Mouse (Mus musculus) brown adipose tissue, adult 24 weeks (tissue): ENCODE results near the gene Bfar. TPM values are rescaled to one million over a fixed set of nuclear protein-coding genes. Genes with fewer than 3 reads are reported as not detected.

Experiments
- H3K27ac ChIP-seq: fragments of 200-500 bp; replicated peaks from 2 replicates; pipeline ENCODE4 v1.5.1; 2012; ENCODE audit warnings: low read depth, mild to moderate bottlenecking, low read length
- H3K4me1 ChIP-seq: fragments of 200-500 bp; 2 replicates; pipeline ENCODE4 v1.6.1; 2012; ENCODE audit warnings: low read length, mixed read lengths; ENCODE audit not compliant: control insufficient read depth, insufficient read depth, insufficient read length
- H3K4me3 ChIP-seq: fragments of 200-500 bp; 2 replicates; pipeline ENCODE4 v1.5.1; 2012; ENCODE audit warnings: low read depth, mild to moderate bottlenecking, low read length, moderate library complexity; ENCODE audit not compliant: insufficient read depth
- polyA plus RNA-seq: library from polyadenylated mRNA; stranded (reverse); fragments of >200 nt; gene quantifications from 2 replicates; pipeline ENCODE4 v1.2.4, GENCODE M21; 2012; ENCODE audit not compliant: missing spikeins, insufficient read depth, insufficient read length

Gene Bfar
- polyA plus RNA-seq, 1 experiment: 33.6 TPM

DNA sequence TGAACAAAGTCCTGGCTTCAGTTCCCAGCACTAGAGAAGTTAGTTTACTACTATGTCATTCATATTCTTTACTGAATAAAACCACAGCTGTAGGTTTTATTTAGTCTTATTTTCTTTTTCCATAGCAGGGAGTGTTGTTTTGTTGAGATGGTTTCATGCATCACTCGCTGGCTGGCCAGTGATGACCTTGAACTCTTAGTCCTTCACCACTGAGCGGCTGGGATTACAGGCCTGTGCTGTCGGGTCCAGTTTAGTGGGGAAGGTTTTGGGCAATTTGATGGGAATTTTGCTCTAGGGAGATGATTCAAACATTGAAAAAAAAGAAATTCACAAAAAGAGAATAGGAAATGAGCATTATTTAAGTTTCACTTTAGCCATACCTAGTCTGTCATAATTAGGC is 2.9 kb downstream of the Bfar start:
- Histone ChIP-seq H3K4me3 (no peak overlapping the region), H3K4me1 (no peaks in the 10 kb centered on the region), H3K27ac (no peak overlapping the region)

GRCm38 (mm10) chr16:13678601-13679319 is 7.1 kb downstream of the Bfar start:
- Histone ChIP-seq H3K4me3 (no peak overlapping the region), H3K4me1 (no peaks in the 10 kb centered on the region), H3K27ac (peak overlapping the region; percentile 75)

GRCm38 (mm10) chr16:13698998-13699397 is 27.3 kb downstream of the Bfar start:
- H3K4me3 ChIP-seq: no peak overlapping the region
- H3K27ac ChIP-seq: no peak overlapping the region
- H3K4me1 ChIP-seq: no peaks in the 10 kb centered on the region

DNA sequence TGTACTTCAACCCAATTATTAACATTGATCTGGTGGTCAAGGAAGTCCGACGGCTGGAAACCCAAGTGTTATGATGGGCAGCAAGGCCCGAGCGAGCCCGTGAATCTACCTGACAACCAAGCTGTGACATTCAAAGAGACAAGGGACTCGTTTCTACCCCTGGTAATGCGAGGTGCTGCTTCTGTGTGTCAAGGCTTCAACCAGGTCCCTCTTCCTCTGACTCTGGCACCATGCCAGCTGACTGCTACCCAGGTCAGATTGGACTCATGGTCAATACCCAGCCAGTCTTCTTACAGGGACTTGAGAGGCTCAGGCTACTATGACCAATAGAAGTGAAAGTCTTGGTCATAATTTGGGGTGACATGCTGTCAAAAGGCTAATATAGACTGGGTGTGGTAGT is 30.5 kb downstream of the Bfar start:
- Histone ChIP-seq H3K4me1 (no peaks in the 10 kb centered on the region), H3K4me3 (no peak overlapping the region), H3K27ac (no peak overlapping the region)

DNA sequence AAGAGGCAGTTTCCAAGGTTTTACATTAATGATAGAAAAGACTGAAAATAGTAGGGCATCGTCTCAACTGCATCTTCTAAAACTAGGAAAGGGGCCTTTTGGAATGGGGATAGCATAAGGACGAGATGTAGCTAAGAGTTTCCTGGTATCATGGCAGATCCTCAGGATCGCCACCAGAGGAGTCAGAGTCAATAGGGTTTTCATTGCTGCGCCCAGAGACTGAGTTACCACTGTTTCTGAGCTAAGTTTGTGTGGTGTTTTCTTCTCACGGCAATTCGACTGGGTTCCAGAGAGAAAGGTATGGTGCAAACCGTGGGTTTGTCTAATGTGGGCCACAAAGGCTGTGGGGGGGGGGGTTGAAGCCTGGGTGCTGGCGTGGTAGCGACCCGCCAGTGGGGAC is 33.0 kb downstream of the Bfar start:
- no peak overlapping the region for H3K4me3 ChIP-seq
- H3K27ac ChIP-seq: no peak overlapping the region
- no peaks in the 10 kb centered on the region for H3K4me1 ChIP-seq

- Histone ChIP-seq H3K4me1 (no peaks in the 10 kb centered on the region), H3K4me3 (no peak overlapping the region), H3K27ac (no peak overlapping the region)
Observed at GRCm38 (mm10) chr16:13714910-13715309, 43.3 kb downstream of the Bfar start.

- Histone ChIP-seq H3K4me1 (no peaks in the 10 kb centered on the region), H3K27ac (no peak overlapping the region), H3K4me3 (no peak overlapping the region)
Observed at GRCm38 (mm10) chr16:13716821-13717553, 45.3 kb downstream of the Bfar start.

- H3K27ac ChIP-seq: no peak overlapping the region
- no peak overlapping the region for H3K4me3 ChIP-seq
- no peaks in the 10 kb centered on the region for H3K4me1 ChIP-seq
Observed at GRCm38 (mm10) chr16:13722937-13723336, 51.3 kb downstream of the Bfar start.

GRCm38 (mm10) chr16:13727811-13728335 is 56.2 kb downstream of the Bfar start:
- Histone ChIP-seq H3K27ac (no peak overlapping the region), H3K4me1 (no peaks in the 10 kb centered on the region; the same call in 1 of the 2 replicates), H3K4me3 (no peak overlapping the region)

- Histone ChIP-seq H3K4me1 (no peaks in the 10 kb centered on the region; the same call in 1 of the 2 replicates), H3K27ac (no peak overlapping the region), H3K4me3 (no peak overlapping the region)
Observed at GRCm38 (mm10) chr16:13729428-13729827, 57.8 kb downstream of the Bfar start.

- no peak within 1 kb of the TSS for H3K4me3 ChIP-seq
- H3K4me1 ChIP-seq: no peaks in the 10 kb centered on the region; the same call in 1 of the 2 replicates
- no peak within 1 kb of the TSS for H3K27ac ChIP-seq
Observed at GRCm38 (mm10) chr16:13730285-13731255, 58.9 kb downstream of the Bfar start, which contains the start of gene Pla2g10. Gene Pla2g10, minus strand, starts transcription at chr16:13730983.

GRCm38 (mm10) chr16:13732786-13733185 is 61.1 kb downstream of the Bfar start:
- no peak overlapping the region for H3K4me3 ChIP-seq
- H3K27ac ChIP-seq: no peak overlapping the region
- no peaks in the 10 kb centered on the region; the same call in 1 of the 2 replicates for H3K4me1 ChIP-seq

DNA sequence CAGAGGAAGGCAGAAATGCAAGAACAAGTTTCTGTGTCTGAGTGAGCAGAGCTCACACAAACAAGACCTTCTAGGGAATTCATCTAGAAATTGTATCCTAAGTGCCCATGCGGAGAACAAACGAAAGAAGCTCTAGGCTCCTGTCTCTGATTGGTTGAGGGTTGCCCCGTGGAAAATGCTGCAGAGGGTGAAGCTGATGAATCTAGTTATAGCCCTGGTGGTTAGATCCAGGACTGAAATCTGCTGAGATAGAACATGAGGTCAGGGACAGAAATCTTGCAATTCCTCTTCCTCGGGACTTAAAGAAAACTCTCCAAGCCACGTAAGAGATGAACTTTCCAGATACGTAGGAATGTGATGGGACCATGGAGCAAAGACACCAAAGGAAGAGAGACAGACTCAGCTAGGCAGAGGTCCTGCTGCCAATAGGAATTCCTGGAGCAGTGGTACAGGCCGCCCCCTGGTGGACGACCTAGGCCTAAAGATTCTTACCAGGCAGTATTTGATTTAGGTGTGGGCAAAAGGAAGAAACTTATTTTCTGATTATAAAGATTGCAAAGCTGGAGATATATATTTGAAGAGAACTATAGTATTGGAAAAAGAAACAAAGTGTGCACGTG is 62.0 kb downstream of the Bfar start:
- no peak overlapping the region for H3K27ac ChIP-seq
- no peaks in the 10 kb centered on the region; the same call in 1 of the 2 replicates for H3K4me1 ChIP-seq
- H3K4me3 ChIP-seq: no peak overlapping the region

DNA sequence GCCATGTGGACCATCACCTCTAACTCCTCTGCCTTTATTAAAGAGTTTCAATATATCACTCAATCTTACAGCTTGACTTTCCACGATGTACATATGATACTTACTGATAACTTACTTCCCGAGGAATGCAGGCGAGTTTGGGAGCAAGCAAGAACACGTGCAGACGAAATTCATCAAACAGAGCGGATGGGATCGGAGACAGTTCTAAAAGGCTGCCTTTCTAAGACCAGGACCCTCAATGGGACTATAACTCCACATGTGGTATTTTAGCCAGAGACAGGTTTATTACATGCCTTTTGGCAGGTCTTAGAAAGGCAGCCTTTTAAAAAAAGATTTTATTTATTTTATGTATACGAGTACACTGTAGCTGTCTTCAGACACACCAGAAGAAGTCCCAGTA is 64.3 kb downstream of the Bfar start:
- H3K4me1 ChIP-seq: no peaks in the 10 kb centered on the region; the same call in 1 of the 2 replicates
- H3K4me3 ChIP-seq: no peak overlapping the region
- no peak overlapping the region for H3K27ac ChIP-seq
